Mouse (Mus musculus): ENCODE data around the gene Adgre1. TPM values are rescaled to one million over a fixed set of nuclear protein-coding genes. Genes with fewer than 3 reads are reported as not detected.
A peak's percentile ranks its signal among the peaks of the same experiment; 100 is the strongest.
"Not testable (repeated sequence)": the region's sequence is repeated elsewhere in the genome, so short reads cannot be mapped to it uniquely, and the experiment has no call there.

Adgre1 gene
- polyA plus RNA-seq (2016; fragmentation: Nextera tagmentation; extraction: Ambion mirVana): 0.36 and 0.60 TPM in 2 replicates

DNA sequence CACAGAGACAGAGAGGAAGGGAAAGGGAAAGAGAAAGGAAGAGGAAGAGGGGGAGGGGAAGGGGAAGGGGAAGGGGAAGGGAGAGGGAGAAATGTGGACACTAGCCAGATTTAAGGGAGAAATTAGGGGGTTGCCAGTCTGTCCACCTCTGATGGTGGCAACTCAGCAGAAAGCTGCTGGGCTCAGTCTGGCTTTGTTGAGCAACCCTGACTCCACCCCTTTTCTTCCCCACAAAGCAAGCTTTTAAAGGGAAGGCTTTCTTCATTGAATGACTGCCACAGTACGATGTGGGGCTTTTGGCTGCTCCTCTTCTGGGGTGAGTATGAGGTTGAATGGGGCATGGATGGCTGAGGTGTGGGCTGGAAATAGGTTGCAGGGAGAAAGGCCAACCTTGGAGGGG, at the start of gene Adgre1:
TSS of gene Adgre1 (plus strand) at position 251 of the 400 bp plus-strand sequence.
- H3K27ac ChIP-seq: no peak within 1 kb of the TSS

DNA sequence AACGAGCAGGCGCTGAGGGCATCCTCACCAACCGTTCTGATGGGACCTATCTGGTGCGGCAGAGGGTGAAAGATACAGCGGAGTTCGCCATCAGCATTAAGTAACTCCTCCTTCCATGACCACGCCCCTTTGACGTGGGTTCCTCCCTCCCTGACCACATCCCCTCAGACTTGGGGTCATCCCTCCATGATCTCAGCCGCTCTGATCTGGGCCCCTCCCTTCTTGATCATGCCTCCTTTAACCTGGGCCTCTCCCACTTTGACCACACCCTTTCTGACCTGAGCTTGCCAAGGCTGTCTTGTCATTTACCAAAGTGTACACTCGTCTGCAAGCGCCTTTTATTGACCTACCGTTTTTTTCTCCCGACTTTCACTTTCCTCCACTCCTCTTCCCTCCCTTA, 46.7 kb upstream of the Adgre1 start:
- Histone ChIP-seq H3K9me3 (no peaks in the 10 kb centered on the region), H3K27me3 (ENCODE audit: insufficient read depth, poor library complexity, severe bottlenecking) (no peaks in the 10 kb centered on the region), H3K4me3 (no peak overlapping the region), H3K27ac (no peak overlapping the region), H3K36me3 (no peaks in the 10 kb centered on the region), H3K4me1 (no peaks in the 10 kb centered on the region)
- 35% methylated on average over 13 of the region's 13 CpGs for WGBS
- no peak for DNase-seq (ENCODE audit: low spot score)

More for the DNA sequence above, at the start of gene Adgre1:
- no peak for DNase-seq (ENCODE audit: low spot score)
- H3K36me3 ChIP-seq: no peaks in the 10 kb centered on the region
- H3K9me3 ChIP-seq: no peaks in the 10 kb centered on the region
- no peaks in the 10 kb centered on the region for H3K4me1 ChIP-seq
- H3K4me3 ChIP-seq: no peak within 1 kb of the TSS
- no peaks in the 10 kb centered on the region for H3K27me3 ChIP-seq (ENCODE audit: insufficient read depth, poor library complexity, severe bottlenecking)
- WGBS: 39% methylated on average over 1 of the region's 1 CpGs

- Histone ChIP-seq H3K27ac (no peak overlapping the region), H3K27me3 (ENCODE audit: insufficient read depth, poor library complexity, severe bottlenecking) (no peaks in the 10 kb centered on the region), H3K4me3 (no peak overlapping the region), H3K4me1 (no peaks in the 10 kb centered on the region), H3K9me3 (no peaks in the 10 kb centered on the region), H3K36me3 (no peaks in the 10 kb centered on the region)
- WGBS: 80% methylated on average over 8 of the region's 8 CpGs
- no peak for DNase-seq (ENCODE audit: low spot score)
Measured at GRCm38 (mm10) chr17:57327615-57328014, 30.9 kb upstream of the Adgre1 start.

GRCm38 (mm10) chr17:57328944-57329343, 29.5 kb upstream of the Adgre1 start:
- no peak for DNase-seq (ENCODE audit: low spot score)
- Histone ChIP-seq H3K27ac (no peak overlapping the region), H3K4me3 (no peak overlapping the region), H3K27me3 (ENCODE audit: insufficient read depth, poor library complexity, severe bottlenecking) (0 out of 2 replicates have a peak, but pooled peaks cover 3% of the 10 kb centered on the region), H3K4me1 (no peaks in the 10 kb centered on the region), H3K36me3 (no peaks in the 10 kb centered on the region), H3K9me3 (no peaks in the 10 kb centered on the region)
- WGBS: 38% methylated on average over 6 of the region's 6 CpGs

- no peak for DNase-seq (ENCODE audit: low spot score)
- H3K4me3 ChIP-seq: no peak overlapping the region
- no peaks in the 10 kb centered on the region for H3K9me3 ChIP-seq
- no peaks in the 10 kb centered on the region for H3K4me1 ChIP-seq
- 87% methylated on average over 8 of the region's 8 CpGs for WGBS
- H3K27me3 ChIP-seq (ENCODE audit: insufficient read depth, poor library complexity, severe bottlenecking): 0 out of 2 replicates have a peak, but pooled peaks cover 6% of the 10 kb centered on the region
- H3K36me3 ChIP-seq: no peaks in the 10 kb centered on the region
- no peak overlapping the region for H3K27ac ChIP-seq
Measured at GRCm38 (mm10) chr17:57330993-57331392, 27.5 kb upstream of the Adgre1 start.

DNA sequence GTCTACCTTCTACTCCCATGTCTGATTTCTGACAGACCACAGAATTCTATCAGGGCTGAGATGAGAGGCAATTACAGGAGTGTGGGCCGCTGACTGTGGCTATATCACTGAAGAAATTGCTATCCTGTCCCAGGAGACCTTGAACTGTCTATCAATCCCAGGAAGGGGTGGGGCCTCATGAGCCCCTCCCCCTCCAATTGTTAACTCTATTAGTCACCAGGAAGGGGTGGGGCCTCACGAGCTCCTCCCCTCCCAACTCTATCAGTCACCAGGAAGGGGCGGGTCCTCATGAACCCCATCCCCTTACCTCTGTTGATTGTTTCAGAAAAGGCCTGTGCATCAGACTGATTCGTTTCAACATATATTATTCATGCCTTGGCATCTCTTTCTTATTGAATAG, 26.2 kb upstream of the Adgre1 start:
- H3K36me3 ChIP-seq: no peaks in the 10 kb centered on the region
- WGBS: 74% methylated on average over 4 of the region's 4 CpGs
- 0 out of 2 replicates have a peak, but pooled peaks cover 6% of the 10 kb centered on the region for H3K27me3 ChIP-seq (ENCODE audit: insufficient read depth, poor library complexity, severe bottlenecking)
- no peak for DNase-seq (ENCODE audit: low spot score)
- H3K4me1 ChIP-seq: no peaks in the 10 kb centered on the region
- no peak overlapping the region for H3K27ac ChIP-seq
- no peak overlapping the region for H3K4me3 ChIP-seq
- no peaks in the 10 kb centered on the region for H3K9me3 ChIP-seq

- no peak overlapping the region for H3K4me3 ChIP-seq
- no peak for DNase-seq (ENCODE audit: low spot score)
- H3K27me3 ChIP-seq (ENCODE audit: insufficient read depth, poor library complexity, severe bottlenecking): 0 out of 2 replicates have a peak, but pooled peaks cover 6% of the 10 kb centered on the region
- no peak overlapping the region for H3K27ac ChIP-seq
- no peaks in the 10 kb centered on the region for H3K4me1 ChIP-seq
- no peaks in the 10 kb centered on the region for H3K36me3 ChIP-seq
- no peaks in the 10 kb centered on the region for H3K9me3 ChIP-seq
- WGBS: 65% methylated on average over 9 of the region's 9 CpGs
Measured at GRCm38 (mm10) chr17:57334001-57334760, 24.3 kb upstream of the Adgre1 start.

DNA sequence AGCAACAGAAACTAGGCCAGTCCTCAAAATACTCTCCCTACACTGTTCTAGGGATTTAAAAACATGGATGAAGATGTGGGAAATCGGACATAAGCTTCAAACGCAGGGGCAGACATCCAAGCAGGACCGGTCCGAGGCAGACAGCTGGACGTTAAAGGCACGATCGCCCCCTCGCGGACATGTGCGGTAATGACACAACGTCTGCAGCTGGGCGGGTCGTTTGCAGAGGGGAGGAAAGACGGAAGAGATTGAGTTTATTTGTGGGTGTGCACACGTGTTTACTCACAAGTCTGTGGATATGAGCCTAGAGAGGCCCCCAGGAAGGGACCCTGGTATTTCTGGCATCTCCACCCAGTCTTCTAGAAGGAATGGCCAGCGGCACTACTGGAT, 23.7 kb upstream of the Adgre1 start:
- H3K36me3 ChIP-seq: no peaks in the 10 kb centered on the region
- H3K27me3 ChIP-seq (ENCODE audit: insufficient read depth, poor library complexity, severe bottlenecking): 0 out of 2 replicates have a peak, but pooled peaks cover 6% of the 10 kb centered on the region
- no peaks in the 10 kb centered on the region for H3K9me3 ChIP-seq
- no peaks in the 10 kb centered on the region for H3K4me1 ChIP-seq
- no peak overlapping the region for H3K4me3 ChIP-seq
- H3K27ac ChIP-seq: no peak overlapping the region
- peak; percentile 92 for DNase-seq (ENCODE audit: low spot score)
- WGBS: 6% methylated on average over 16 of the region's 16 CpGs

DNA sequence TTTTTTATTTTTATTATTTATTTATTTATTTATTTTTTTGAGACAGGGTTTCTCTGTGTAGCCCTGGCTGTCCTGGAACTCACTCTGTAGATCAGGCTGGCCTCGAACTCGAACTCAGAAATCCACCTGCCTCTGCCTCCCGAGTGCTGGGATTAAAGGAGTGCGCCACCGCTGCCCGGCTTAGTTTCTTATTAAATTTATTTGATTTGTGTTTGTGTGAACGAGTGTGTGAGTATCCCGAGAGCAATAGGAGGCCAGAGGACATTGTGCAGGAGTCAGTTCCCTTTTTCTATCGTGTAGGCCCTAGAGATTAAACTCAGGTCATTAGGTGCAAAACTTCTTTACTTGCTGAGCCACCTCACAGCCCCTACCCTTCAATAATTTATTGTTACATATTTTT, 23.3 kb upstream of the Adgre1 start:
- H3K27me3 ChIP-seq (ENCODE audit: insufficient read depth, poor library complexity, severe bottlenecking); H3K4me3 ChIP-seq; H3K9me3 ChIP-seq; H3K27ac ChIP-seq; H3K4me1 ChIP-seq; DNase-seq (ENCODE audit: low spot score); H3K36me3 ChIP-seq: not testable (repeated sequence)
- 73% methylated on average over 9 of the region's 9 CpGs for WGBS

DNA sequence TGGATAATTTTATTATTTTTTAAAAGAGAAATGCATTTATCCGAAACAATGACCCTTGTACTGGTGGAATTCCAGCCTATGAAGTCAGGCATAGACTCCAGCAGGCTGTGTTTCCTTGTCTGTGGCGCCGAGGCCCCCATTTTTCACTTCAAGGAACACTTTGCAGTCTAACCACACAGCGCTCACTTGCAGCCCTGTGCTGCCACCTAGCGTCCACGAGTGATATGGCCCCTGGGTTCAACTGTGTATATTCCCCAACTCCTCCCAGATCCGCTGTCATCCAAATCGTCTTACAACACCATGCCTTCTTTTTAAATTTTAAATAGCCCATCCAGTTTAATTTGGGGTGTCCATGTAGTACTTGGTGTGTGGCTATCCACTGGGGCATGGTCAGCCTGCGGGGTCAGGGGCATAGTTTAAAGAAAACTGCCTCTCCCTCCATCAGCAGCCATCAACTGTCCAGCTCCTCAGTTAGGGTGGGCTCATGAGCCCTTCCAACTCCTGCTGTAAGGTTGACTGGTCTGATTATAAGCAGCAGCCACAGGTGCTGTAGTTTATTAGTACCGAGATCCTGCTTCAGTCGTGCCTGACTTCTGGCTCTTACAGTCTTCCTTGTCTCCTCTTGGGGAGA, 22.7 kb upstream of the Adgre1 start:
- WGBS: 13% methylated on average over 11 of the region's 11 CpGs
- no peak overlapping the region for H3K27ac ChIP-seq

DNA sequence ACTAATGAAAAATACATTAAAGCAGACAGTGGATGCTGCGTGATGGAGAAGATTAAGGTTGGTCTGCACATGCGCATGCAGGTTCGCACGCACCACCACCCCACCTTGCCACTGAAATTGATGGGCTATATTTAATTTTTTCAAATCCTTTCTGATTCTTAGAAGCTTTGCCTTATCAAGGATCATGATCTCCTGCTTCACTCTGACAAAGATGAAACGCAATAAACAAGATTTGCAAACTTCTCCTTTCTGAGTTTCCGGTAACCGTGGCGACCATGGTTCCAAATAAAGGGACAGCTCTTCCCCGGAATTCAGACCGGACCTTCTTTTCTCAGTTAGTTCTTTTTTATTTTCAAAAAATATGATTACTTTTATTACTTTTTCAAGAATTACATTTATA, 20.5 kb upstream of the Adgre1 start:
- no peaks in the 10 kb centered on the region for H3K4me1 ChIP-seq
- DNase-seq (ENCODE audit: low spot score): no peak
- H3K4me3 ChIP-seq: no peak overlapping the region
- no peak overlapping the region for H3K27ac ChIP-seq
- 0 out of 2 replicates have a peak, but pooled peaks cover 6% of the 10 kb centered on the region for H3K27me3 ChIP-seq (ENCODE audit: insufficient read depth, poor library complexity, severe bottlenecking)
- no peaks in the 10 kb centered on the region for H3K36me3 ChIP-seq
- no peaks in the 10 kb centered on the region for H3K9me3 ChIP-seq
- WGBS: 84% methylated on average over 10 of the region's 10 CpGs

More for the DNA sequence above, 22.7 kb upstream of the Adgre1 start:
- Histone ChIP-seq H3K4me1 (no peaks in the 10 kb centered on the region), H3K27me3 (ENCODE audit: insufficient read depth, poor library complexity, severe bottlenecking) (0 out of 2 replicates have a peak, but pooled peaks cover 6% of the 10 kb centered on the region), H3K36me3 (no peaks in the 10 kb centered on the region), H3K4me3 (no peak overlapping the region), H3K9me3 (no peaks in the 10 kb centered on the region)
- DNase-seq (ENCODE audit: low spot score): peak; percentile 93

- WGBS: 72% methylated on average over 9 of the region's 9 CpGs
- H3K9me3 ChIP-seq: no peaks in the 10 kb centered on the region
- no peaks in the 10 kb centered on the region for H3K4me1 ChIP-seq
- no peaks in the 10 kb centered on the region for H3K36me3 ChIP-seq
- no peak overlapping the region for H3K27ac ChIP-seq
- H3K4me3 ChIP-seq: no peak overlapping the region
- no peak for DNase-seq (ENCODE audit: low spot score)
- no peaks in the 10 kb centered on the region for H3K27me3 ChIP-seq (ENCODE audit: insufficient read depth, poor library complexity, severe bottlenecking)
Measured at GRCm38 (mm10) chr17:57339298-57339697, 19.2 kb upstream of the Adgre1 start.

DNA sequence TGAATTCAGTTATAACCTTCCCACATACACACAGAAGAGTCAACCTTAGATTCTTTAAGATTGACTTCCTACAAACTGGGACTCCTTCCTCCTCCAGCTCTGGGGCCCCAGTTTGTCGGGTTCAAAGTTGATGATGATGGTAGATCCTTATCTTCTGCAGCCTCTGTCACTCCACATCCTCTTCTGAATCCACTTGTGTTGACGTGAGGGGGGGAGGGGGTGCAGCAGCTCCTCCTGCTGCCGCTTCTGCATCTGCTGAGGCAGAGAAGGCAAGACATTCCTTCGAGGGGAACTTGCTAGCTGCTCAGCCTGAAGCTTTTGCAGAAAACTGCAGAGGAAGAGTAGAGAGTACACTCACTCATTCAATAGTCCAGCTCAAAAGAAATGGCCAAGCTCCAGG, 16.9 kb upstream of the Adgre1 start:
- Histone ChIP-seq H3K36me3 (no peaks in the 10 kb centered on the region), H3K9me3 (no peaks in the 10 kb centered on the region), H3K4me3 (no peak overlapping the region), H3K27me3 (ENCODE audit: insufficient read depth, poor library complexity, severe bottlenecking) (no peaks in the 10 kb centered on the region), H3K27ac (no peak overlapping the region), H3K4me1 (no peaks in the 10 kb centered on the region)
- DNase-seq (ENCODE audit: low spot score): peak; percentile 60
- 66% methylated on average over 4 of the region's 4 CpGs for WGBS

All from heart, embryonic 10.5 days (tissue).